Mouse (Mus musculus): Measurements from ENCODE around the gene Slc7a4.
A peak's percentile ranks its signal among the peaks of the same experiment; 100 is the strongest.
"Not testable (repeated sequence)": the region's sequence is repeated elsewhere in the genome, so short reads cannot be mapped to it uniquely, and the experiment has no call there.

Gene Slc7a4

GRCm38 (mm10) chr16:17563580-17563979 lies 19.4 kb downstream of the Slc7a4 start:
- DNase-seq (ENCODE audit: extremely low spot score, low read depth, low spot score): no peak

GRCm38 (mm10) chr16:17561751-17562208 lies 21.2 kb downstream of the Slc7a4 start, which contains the start of gene P2rx6:
Gene P2rx6, plus strand, starts transcription at chr16:17561885.
- DNase-seq (ENCODE audit: extremely low spot score, low read depth, low spot score): no peak

- DNase-seq (ENCODE audit: extremely low spot score, low read depth, low spot score): peak; percentile 46
These were observed 21.8 kb downstream of the Slc7a4 start, which contains the start of gene Lrrc74b for GRCm38 (mm10) chr16:17561128-17561750. Gene Lrrc74b, minus strand, starts transcription at chr16:17561247.

GRCm38 (mm10) chr16:17559396-17560027 lies 23.5 kb downstream of the Slc7a4 start:
- no peak for DNase-seq (ENCODE audit: extremely low spot score, low read depth, low spot score)

GRCm38 (mm10) chr16:17558811-17559210 lies 24.2 kb downstream of the Slc7a4 start:
- no peak for DNase-seq (ENCODE audit: extremely low spot score, low read depth, low spot score)

GRCm38 (mm10) chr16:17557947-17558480 lies 25.0 kb downstream of the Slc7a4 start:
- DNase-seq (ENCODE audit: extremely low spot score, low read depth, low spot score): no peak

- DNase-seq (ENCODE audit: extremely low spot score, low read depth, low spot score): no peak
These were observed 26.1 kb downstream of the Slc7a4 start for GRCm38 (mm10) chr16:17556907-17557306.

- DNase-seq (ENCODE audit: extremely low spot score, low read depth, low spot score): no peak
These were observed 26.8 kb downstream of the Slc7a4 start for GRCm38 (mm10) chr16:17556180-17556579.

- DNase-seq (ENCODE audit: extremely low spot score, low read depth, low spot score): not testable (repeated sequence)
These were observed 28.3 kb downstream of the Slc7a4 start for GRCm38 (mm10) chr16:17554702-17555101.

- no peak for DNase-seq (ENCODE audit: extremely low spot score, low read depth, low spot score)
These were observed 28.9 kb downstream of the Slc7a4 start for GRCm38 (mm10) chr16:17553910-17554685.

- DNase-seq (ENCODE audit: extremely low spot score, low read depth, low spot score): no peak
These were observed 30.2 kb downstream of the Slc7a4 start for GRCm38 (mm10) chr16:17552837-17553236.

- no peak for DNase-seq (ENCODE audit: extremely low spot score, low read depth, low spot score)
These were observed 40.4 kb downstream of the Slc7a4 start for GRCm38 (mm10) chr16:17542632-17543031.

GRCm38 (mm10) chr16:17536584-17536983 lies 46.4 kb downstream of the Slc7a4 start:
- no peak for DNase-seq (ENCODE audit: extremely low spot score, low read depth, low spot score)

- DNase-seq (ENCODE audit: extremely low spot score, low read depth, low spot score): no peak
These were observed 50.2 kb downstream of the Slc7a4 start for GRCm38 (mm10) chr16:17532676-17533329.

GRCm38 (mm10) chr16:17532271-17532670 lies 50.7 kb downstream of the Slc7a4 start:
- DNase-seq (ENCODE audit: extremely low spot score, low read depth, low spot score): no peak

GRCm38 (mm10) chr16:17530640-17531288 lies 52.2 kb downstream of the Slc7a4 start, which contains the start of gene Thap7:
Gene Thap7, minus strand, starts transcription at chr16:17531136.
- peak; percentile 89 for DNase-seq (ENCODE audit: extremely low spot score, low read depth, low spot score)

- no peak for DNase-seq (ENCODE audit: extremely low spot score, low read depth, low spot score)
These were observed 52.9 kb downstream of the Slc7a4 start for GRCm38 (mm10) chr16:17529981-17530586.

GRCm38 (mm10) chr16:17528276-17528675 lies 54.7 kb downstream of the Slc7a4 start:
- DNase-seq (ENCODE audit: extremely low spot score, low read depth, low spot score): no peak

- no peak for DNase-seq (ENCODE audit: extremely low spot score, low read depth, low spot score)
These were observed 55.4 kb downstream of the Slc7a4 start for GRCm38 (mm10) chr16:17527606-17528005.

GRCm38 (mm10) chr16:17526223-17526622 lies 56.8 kb downstream of the Slc7a4 start:
- DNase-seq (ENCODE audit: extremely low spot score, low read depth, low spot score): no peak
